Mouse (Mus musculus) embryonic fibroblast, embryonic 13.5 days (primary cell): ENCODE results near the gene Gstp2.

Experiments
- CTCF ChIP-seq: IDR thresholded peaks from 2 replicates; pipeline ENCODE4 v1.5.1; 2011; ENCODE audit warnings: mild to moderate bottlenecking, control low read depth, low read length, moderate library complexity, borderline replicate concordance; ENCODE audit not compliant: insufficient read depth
- POLR2A ChIP-seq: IDR thresholded peaks from 2 replicates; pipeline ENCODE4 v1.6.1; 2011; ENCODE audit warnings: low read depth, mild to moderate bottlenecking, control low read depth, low read length, moderate library complexity

- no peak for TF ChIP-seq POLR2A
- no peak for TF ChIP-seq CTCF
Observed at GRCm38 (mm10) chr19:4015635-4016034, 30.2 kb downstream of the Gstp2 start.
